Mouse (Mus musculus) embryo, embryonic 11 days (tissue): Measurements from ENCODE around the gene Gm14180.
A peak's percentile ranks its signal among the peaks of the same experiment; 100 is the strongest.
"Not testable (repeated sequence)": the region's sequence is repeated elsewhere in the genome, so short reads cannot be mapped to it uniquely, and the experiment has no call there.

Source experiments
- DNase-seq: peaks from one replicate; pipeline ENCODE4 v3.0.0-alpha.2; 2015

Gene Gm14180

GRCm38 (mm10) chr11:99734190-99734589 lies at the start of gene Gm14180:
Gene Gm14180, minus strand, starts transcription at chr11:99734290.
- no peak for DNase-seq

DNA sequence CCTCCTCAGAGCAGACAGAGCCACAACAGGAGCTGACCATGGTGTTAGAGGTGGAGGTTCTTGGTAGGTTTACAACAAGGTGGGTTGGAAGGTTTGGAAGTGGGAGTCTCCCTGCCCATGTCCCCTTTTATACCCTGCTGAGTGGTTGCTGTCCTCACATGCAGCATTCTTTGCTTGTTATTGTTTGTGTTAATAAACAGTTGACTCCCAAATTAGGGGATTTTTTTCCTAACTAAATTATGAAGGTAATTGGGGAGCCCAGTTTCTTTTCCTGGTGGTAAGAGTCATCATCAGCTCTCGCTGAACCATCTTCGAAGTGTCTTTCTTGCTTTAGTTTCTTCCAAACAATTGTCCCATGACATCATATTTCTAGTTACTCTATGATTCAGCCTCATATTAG lies 46.5 kb upstream of the Gm14180 start, which contains the start of gene Krtap4-8:
TSS of gene Krtap4-8 (minus strand) at position 101 of the 400 bp plus-strand sequence.
- no peak for DNase-seq

DNA sequence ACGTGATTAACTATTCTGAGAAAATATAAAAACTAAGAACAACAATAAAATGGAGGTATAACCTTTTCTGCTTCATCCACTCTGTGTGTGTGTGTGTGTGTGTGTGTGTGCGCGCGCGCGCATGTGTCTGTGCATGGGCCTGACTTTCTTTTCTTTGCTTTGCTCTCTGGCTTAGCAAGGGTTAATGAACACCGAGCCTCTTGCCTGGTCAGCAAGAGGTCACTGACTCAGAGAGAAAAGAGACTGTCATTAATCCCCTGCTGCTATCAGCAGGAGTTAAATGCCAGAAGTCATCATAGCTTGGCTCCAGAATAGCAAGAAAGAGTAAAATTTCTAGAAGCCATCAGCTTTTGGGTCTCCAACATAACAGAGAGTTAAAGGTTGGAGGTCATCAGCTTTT lies 44.3 kb upstream of the Gm14180 start:
- DNase-seq = peak; percentile 53

DNA sequence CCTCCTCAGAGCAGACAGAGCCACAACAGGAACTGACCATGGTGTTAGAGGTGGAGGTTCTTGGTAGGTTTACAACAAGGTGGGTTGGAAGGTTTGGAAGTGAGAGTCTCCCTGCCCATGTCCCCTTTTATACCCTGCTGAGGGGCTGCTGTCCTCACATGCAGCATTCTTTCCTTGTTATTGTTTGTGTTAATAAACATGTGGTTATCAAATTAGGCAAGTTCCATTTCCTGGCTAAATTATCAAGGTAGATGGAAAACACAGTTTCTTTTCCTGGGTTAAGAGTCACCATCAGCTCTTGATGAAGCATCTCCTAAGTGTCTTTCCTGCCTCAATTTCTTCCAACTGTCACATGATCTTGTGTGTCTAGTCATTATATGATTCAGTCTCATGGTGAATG lies 38.7 kb upstream of the Gm14180 start, which contains the start of gene Gm11595:
TSS of gene Gm11595 (minus strand) at position 101 of the 400 bp plus-strand sequence.
- DNase-seq = not testable (repeated sequence)

- no peak for DNase-seq
Observed at GRCm38 (mm10) chr11:99768410-99768809, 34.3 kb upstream of the Gm14180 start.

DNA sequence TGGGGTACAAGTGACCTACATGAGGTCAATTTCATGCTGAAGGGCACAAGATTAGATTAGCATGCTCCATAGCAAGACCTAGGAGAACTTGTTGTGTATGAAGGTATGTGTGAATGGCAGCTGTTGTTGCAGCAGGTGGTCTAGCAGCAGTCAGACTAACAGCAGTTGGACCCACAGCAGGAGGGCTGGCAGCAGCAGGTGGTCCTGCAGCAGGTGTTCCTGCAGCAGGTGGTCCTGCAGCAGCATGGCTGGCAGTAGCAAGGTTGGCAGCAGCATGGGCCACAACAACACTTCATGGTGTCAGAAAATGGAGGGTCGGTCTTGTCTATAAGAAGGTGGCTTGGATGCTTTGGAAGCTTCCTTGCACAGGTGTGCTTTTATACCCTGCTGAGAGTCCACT lies 24.8 kb upstream of the Gm14180 start:
- DNase-seq = no peak

GRCm38 (mm10) chr11:99743985-99744384 lies 9.9 kb upstream of the Gm14180 start:
- DNase-seq = no peak

GRCm38 (mm10) chr11:99724061-99724460 lies 10.0 kb downstream of the Gm14180 start:
- DNase-seq = no peak

GRCm38 (mm10) chr11:99718759-99719158 lies 15.3 kb downstream of the Gm14180 start:
- no peak for DNase-seq

DNA sequence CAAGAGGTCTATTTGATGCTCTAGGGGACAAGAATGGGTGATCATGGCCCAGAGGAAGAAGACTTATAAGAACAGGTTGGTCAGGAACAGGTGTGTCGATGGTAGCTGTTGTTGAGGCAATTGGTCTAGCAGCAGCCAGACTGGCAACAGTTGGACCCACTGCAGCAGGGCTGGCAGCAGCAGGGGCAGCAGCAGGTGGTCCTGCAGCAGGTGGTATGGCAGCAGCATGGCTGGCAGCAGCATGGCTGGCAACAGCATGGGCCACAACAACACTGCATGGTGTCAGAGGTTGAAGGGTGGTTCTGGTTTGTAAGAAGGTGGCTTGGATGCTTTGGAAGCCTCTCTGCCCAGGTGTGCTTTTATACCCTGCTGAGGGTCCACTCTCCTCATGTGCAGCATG lies 43.6 kb downstream of the Gm14180 start, which contains the start of gene Gm14190:
TSS of gene Gm14190 (minus strand) at position 278 of the 400 bp plus-strand sequence.
- DNase-seq = no peak

- DNase-seq = not testable (repeated sequence)
Observed at GRCm38 (mm10) chr11:99685235-99685634, 48.9 kb downstream of the Gm14180 start.
